Mouse (Mus musculus) liver, embryonic 16.5 days (tissue): ENCODE results near the gene C1rl. TPM values are rescaled to one million over a fixed set of nuclear protein-coding genes. Genes with fewer than 3 reads are reported as not detected.

Experiments
- ATAC-seq: fragments of 200-750 bp; cut with Nextera tagmentation; 2 replicates; pipeline ENCODE4 v1.8.0; 2017; ENCODE audit warnings: low read depth, mild to moderate bottlenecking, moderate number of reproducible peaks, moderate library complexity
- H3K27ac ChIP-seq: fragments of 300-500 bp; sonication (generic); 2 replicates; pipeline ENCODE4 v1.5.1; 2014; ENCODE audit warnings: mild to moderate bottlenecking, low read length
- H3K27me3 ChIP-seq: fragments of 300-500 bp; sonication (generic); 2 replicates; pipeline ENCODE4 v1.6.1; 2014; ENCODE audit warnings: low read depth, low read length, mixed read lengths; ENCODE audit not compliant: control insufficient read depth, insufficient read depth
- H3K36me3 ChIP-seq: fragments of 300-500 bp; sonication (generic); 2 replicates; pipeline ENCODE4 v1.6.1; 2014; ENCODE audit warnings: mild to moderate bottlenecking; ENCODE audit not compliant: control insufficient read depth, insufficient read depth
- H3K4me1 ChIP-seq: fragments of 300-500 bp; sonication (generic); 2 replicates; pipeline ENCODE4 v1.6.1; 2014; ENCODE audit warnings: low read depth, low read length, mixed read lengths; ENCODE audit not compliant: control insufficient read depth
- H3K4me2 ChIP-seq: fragments of 300-500 bp; sonication (generic); 2 replicates; pipeline ENCODE4 v1.6.1; 2014; ENCODE audit warnings: low read depth, low read length, mixed read lengths
- H3K4me3 ChIP-seq: fragments of 300-500 bp; sonication (generic); 2 replicates; pipeline ENCODE4 v1.5.1; 2014; ENCODE audit warnings: low read depth, mild to moderate bottlenecking, low read length
- H3K9ac ChIP-seq: fragments of 300-500 bp; sonication (generic); 2 replicates; pipeline ENCODE4 v1.6.1; 2014; ENCODE audit warnings: low read depth, low read length
- H3K9me3 ChIP-seq: fragments of 300-500 bp; sonication (generic); replicated peaks from 2 replicates; pipeline ENCODE4 v1.6.1; 2016; ENCODE audit warnings: low read length; ENCODE audit not compliant: control insufficient read depth
- whole genome bisulfite sequencing: fragments of 180-500 bp; shearing (Covaris S2); extraction: QIAGEN DNeasy Blood & Tissue Kit; methylation state at CpG from one replicate; pipeline ENCODE4 v1.1.7; 2014; ENCODE audit not compliant: insufficient replicate concordance; 5-methylcytosine and 5-hydroxymethylcytosine counted together
- polyA plus RNA-seq: library from polyadenylated mRNA; unstranded; fragments of >200 nt; fragmentation: Nextera tagmentation; extraction: Ambion mirVana; gene quantifications from 2 replicates; pipeline ENCODE4 v1.2.1, GENCODE M21; 2015

The C1rl gene
- polyA plus RNA-seq, 1 experiment from 2014 or later: 15.8 TPM

DNA sequence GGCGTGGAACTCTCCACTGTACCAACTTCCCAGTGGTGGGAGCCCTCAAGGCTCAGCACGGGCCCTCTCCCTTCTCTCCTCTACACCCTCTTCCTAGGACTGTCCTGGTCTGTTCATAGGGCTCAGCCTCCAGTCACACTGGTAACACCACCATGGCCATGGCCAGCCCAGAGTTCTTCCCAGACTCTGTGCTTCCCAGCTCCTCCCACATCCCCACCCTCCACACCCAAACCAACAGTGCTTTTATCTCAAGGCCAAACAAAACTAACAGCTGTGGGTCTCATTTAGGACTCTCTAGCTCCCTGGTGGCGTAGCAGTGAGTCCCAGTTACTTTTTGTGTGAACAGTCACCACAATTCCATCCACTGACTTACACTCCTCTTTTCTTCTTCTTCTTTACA is 40.9 kb upstream of the C1rl start:
- H3K9ac ChIP-seq: no peak overlapping the region
- H3K27ac ChIP-seq: no peak overlapping the region
- peak overlapping the region; percentile 33; the same call in 1 of the 2 replicates for H3K4me2 ChIP-seq

DNA sequence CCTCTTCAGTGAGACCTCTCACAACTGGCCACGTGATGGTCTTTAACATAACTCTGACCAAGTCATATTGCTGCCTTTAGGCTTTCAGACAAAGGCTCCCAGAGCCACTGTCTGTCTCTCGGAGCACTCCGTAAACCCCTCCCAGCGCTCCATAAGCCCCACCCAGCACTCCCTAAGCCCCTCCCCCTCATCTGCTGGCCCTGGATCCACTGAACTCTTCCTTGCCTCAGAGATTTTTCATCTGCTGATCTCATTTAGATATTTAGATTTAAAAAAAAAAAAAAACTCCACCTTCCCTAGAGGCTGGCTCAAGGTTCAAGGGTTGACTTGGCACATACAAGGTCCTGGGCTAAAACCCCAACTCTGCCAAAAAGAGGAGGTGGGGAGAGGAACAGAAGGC is 39.2 kb upstream of the C1rl start:
- H3K4me1 ChIP-seq: peaks cover 12% of the 10 kb centered on the region
- WGBS: 56% methylated on average over 4 of the region's 4 CpGs
- H3K4me2 ChIP-seq: no peak overlapping the region
- H3K9me3 ChIP-seq: no peaks in the 10 kb centered on the region
- H3K36me3 ChIP-seq: no peaks in the 10 kb centered on the region
- H3K27ac ChIP-seq: no peak overlapping the region
- H3K27me3 ChIP-seq: no peaks in the 10 kb centered on the region
- no peak overlapping the region for H3K9ac ChIP-seq
- ATAC-seq: 0 out of 2 replicates have a peak, but pooled peaks have one; percentile 14
- H3K4me3 ChIP-seq: no peak overlapping the region

More for the DNA sequence above, 40.9 kb upstream of the C1rl start:
- Histone ChIP-seq H3K27me3 (no peaks in the 10 kb centered on the region), H3K36me3 (no peaks in the 10 kb centered on the region), H3K9me3 (no peaks in the 10 kb centered on the region), H3K4me1 (peaks cover 17% of the 10 kb centered on the region), H3K4me3 (no peak overlapping the region)
- 60% methylated on average over 3 of the region's 3 CpGs for WGBS
- ATAC-seq: peak; percentile 77

DNA sequence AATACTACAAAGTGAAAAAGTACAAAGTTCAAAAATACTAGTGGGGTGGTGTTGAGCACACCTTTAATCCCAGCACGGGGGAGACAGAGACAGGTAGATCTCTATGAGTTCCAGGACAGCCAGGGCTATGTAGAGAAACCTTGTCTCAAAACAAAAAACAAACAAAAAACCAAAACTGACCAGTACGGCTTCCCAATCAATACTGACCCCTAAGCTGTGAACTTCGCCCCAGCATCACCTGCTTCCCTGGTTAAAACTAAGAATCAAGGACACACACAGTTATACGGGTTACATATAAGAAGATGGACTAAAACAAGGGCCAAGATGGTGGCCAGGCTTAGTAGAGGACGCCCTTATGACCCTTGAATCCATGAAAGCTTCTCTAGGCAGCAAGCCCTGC is 36.7 kb upstream of the C1rl start:
- H3K9me3 ChIP-seq: no peaks in the 10 kb centered on the region
- H3K4me1 ChIP-seq: peaks cover 12% of the 10 kb centered on the region
- no peak overlapping the region for H3K4me2 ChIP-seq
- ATAC-seq: no peak
- H3K27me3 ChIP-seq: no peaks in the 10 kb centered on the region
- no peak overlapping the region for H3K9ac ChIP-seq
- H3K36me3 ChIP-seq: no peaks in the 10 kb centered on the region
- no peak overlapping the region for H3K4me3 ChIP-seq
- H3K27ac ChIP-seq: no peak overlapping the region
- WGBS: 64% methylated on average over 5 of the region's 5 CpGs

DNA sequence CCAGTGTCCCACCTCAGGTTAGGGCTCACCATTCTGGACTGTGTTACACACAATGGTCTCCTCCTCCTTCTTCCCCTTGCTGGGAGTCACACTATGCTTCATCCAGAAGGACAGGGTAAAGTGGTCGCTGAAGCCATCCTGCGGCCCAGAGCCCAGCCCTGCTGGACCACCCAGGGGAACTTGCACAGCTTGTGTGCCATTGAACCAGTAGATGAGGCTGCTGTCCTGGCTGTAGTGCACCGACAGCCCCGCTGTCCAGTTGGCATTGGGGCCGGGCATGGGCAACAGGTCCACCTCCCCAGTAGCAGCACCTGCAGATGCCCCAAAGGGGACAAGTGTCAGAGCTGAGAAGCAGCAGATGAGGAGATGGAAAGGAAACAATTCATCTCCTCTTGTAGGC is 35.1 kb upstream of the C1rl start:
- Histone ChIP-seq H3K27ac (no peak overlapping the region), H3K4me1 (peaks cover 2% of the 10 kb centered on the region; the same call in 1 of the 2 replicates), H3K9me3 (no peaks in the 10 kb centered on the region), H3K4me3 (no peak overlapping the region), H3K9ac (no peak overlapping the region), H3K4me2 (no peak overlapping the region), H3K27me3 (no peaks in the 10 kb centered on the region), H3K36me3 (no peaks in the 10 kb centered on the region)
- ATAC-seq: no peak
- 72% methylated on average over 5 of the region's 5 CpGs for WGBS

DNA sequence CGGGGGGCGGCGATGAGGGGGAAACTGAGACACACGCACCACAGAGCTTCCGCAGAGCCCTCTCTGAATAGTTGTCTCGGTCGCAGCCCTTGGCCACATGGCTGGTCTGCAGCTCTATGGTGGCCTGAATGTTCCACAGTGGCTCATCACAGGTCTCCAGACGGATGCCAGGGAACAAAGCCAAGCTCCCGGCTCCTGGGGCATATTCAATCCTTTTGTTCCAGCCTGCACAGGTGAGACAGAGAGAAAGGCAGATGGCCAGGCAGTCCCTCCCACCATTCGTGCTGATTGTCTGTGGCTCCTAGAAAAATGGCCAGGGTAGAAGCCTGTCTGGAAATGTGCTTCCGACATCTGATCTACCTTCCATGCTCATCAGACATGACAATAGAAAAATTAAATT is 34.4 kb upstream of the C1rl start:
- H3K36me3 ChIP-seq: no peaks in the 10 kb centered on the region
- H3K27me3 ChIP-seq: no peaks in the 10 kb centered on the region
- H3K27ac ChIP-seq: no peak overlapping the region
- no peak overlapping the region for H3K4me2 ChIP-seq
- ATAC-seq: no peak
- H3K4me1 ChIP-seq: peaks cover 2% of the 10 kb centered on the region; the same call in 1 of the 2 replicates
- no peak overlapping the region for H3K9ac ChIP-seq
- H3K9me3 ChIP-seq: no peaks in the 10 kb centered on the region
- 70% methylated on average over 11 of the region's 11 CpGs for WGBS
- H3K4me3 ChIP-seq: no peak overlapping the region

DNA sequence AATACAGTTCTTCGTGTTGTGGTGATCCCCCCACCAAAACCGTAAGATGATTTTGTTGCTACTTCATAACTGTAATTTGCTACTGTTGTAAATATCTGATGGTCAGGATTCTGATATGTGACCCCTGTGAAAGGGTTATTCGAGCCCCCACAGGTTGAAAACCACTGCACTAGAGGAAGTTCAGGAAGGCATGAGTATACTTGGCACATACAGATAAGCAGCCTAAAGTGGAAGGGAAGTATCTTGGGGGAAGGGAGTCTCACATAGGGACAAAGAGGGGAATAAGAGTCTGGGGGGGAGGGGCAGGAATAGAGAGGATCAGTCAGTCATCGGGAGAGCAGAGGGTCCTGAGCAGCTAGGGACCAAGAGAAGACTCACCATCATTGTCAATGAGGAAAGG is 33.5 kb upstream of the C1rl start:
- 23% methylated on average over 4 of the region's 4 CpGs for WGBS
- peaks cover 7% of the 10 kb centered on the region; the same call in 1 of the 2 replicates for H3K4me1 ChIP-seq

DNA sequence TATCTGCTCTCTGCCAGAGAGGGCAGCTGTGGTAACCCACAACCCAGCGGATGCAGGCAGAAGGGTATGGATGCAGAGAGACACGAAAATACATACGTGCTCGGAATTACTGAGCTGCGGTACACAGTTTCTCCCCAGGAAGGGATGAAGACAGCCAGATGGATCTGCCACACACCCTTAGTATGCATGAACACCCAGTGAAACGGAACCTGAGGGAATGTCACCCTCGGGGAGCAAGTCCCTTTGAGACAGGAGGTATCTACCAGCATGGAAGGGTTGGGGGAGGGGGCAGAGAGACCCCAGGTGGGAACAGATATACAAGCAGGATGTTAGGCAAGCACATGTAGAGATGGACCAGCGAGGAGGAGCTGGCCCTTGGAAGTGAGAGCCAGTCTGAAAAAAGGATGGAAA is 29.0 kb upstream of the C1rl start:
- Histone ChIP-seq H3K27ac (no peak overlapping the region), H3K4me2 (peak overlapping the region; percentile 76), H3K4me1 (peaks cover 12% of the 10 kb centered on the region; the same call in 1 of the 2 replicates), H3K4me3 (peak overlapping the region; percentile 48), H3K27me3 (no peaks in the 10 kb centered on the region), H3K9ac (no peak overlapping the region), H3K9me3 (no peaks in the 10 kb centered on the region), H3K36me3 (no peaks in the 10 kb centered on the region)
- no peak for ATAC-seq
- WGBS: 9% methylated on average over 8 of the region's 8 CpGs

More for the DNA sequence above, 33.5 kb upstream of the C1rl start:
- H3K36me3 ChIP-seq: no peaks in the 10 kb centered on the region
- no peaks in the 10 kb centered on the region for H3K9me3 ChIP-seq
- ATAC-seq: no peak
- H3K27me3 ChIP-seq: no peaks in the 10 kb centered on the region
- no peak overlapping the region for H3K9ac ChIP-seq
- H3K27ac ChIP-seq: no peak overlapping the region
- H3K4me3 ChIP-seq: no peak overlapping the region
- H3K4me2 ChIP-seq: no peak overlapping the region

DNA sequence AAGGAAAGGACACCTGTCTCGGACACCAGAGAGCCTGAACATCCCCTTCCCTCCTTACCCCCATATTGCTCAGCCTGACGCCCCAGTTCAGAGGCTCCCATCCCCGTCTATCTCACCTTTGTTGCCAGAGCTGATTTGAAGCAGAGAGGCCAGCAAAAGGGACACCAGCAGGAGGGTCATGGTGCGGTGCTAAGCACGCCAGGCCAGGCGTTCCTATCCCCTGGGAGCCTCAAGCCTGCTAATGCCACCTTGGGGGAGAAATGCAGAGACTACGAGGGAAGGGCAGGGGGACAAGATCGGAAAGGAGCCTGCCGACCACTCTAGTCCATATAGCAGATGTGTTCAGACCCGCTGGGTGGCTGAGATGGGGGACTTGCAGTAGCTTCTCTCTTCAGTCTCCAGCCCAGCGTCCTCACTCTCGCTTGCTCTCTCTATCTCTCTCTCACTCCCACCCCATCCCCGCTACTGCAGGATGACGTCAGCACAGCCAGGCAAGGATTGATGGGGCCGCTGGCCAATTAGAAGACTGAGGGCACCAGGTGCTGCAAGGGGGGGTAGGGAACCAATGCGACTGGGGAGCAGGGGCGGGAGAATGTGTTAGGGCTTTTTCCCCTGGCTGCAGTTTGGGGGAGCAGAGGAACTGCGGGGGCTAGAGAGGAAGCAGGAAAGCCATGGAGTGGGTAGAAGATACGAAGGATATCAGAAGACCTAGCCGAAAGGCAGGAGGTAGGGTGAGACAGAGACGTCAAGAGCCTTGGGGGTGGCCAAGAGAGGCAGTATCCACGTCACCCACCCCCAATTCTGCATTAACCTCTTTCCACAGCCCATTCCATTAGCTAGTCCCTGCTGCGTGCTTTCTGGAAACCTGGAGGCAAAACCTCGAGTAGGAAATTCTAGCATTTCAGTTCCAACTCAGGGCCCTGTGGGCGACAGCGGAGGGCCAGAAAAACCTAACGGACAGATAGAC is 28.3 kb upstream of the C1rl start, which contains the start of gene Clstn3:
Gene Clstn3 (minus strand): TSS at position 490 of the 967 bp plus-strand sequence.
- no peaks in the 10 kb centered on the region for H3K27me3 ChIP-seq
- no peaks in the 10 kb centered on the region for H3K36me3 ChIP-seq
- WGBS: 12% methylated on average over 27 of the region's 27 CpGs
- H3K4me2 ChIP-seq: peak within 1 kb of the TSS; percentile 76
- peaks cover 12% of the 10 kb centered on the region; the same call in 1 of the 2 replicates for H3K4me1 ChIP-seq
- no peak within 1 kb of the TSS for H3K27ac ChIP-seq
- H3K9ac ChIP-seq: peak within 1 kb of the TSS; percentile 62
- H3K9me3 ChIP-seq: no peaks in the 10 kb centered on the region
- peak within 1 kb of the TSS; percentile 48 for H3K4me3 ChIP-seq
- peak; percentile 96 for ATAC-seq

DNA sequence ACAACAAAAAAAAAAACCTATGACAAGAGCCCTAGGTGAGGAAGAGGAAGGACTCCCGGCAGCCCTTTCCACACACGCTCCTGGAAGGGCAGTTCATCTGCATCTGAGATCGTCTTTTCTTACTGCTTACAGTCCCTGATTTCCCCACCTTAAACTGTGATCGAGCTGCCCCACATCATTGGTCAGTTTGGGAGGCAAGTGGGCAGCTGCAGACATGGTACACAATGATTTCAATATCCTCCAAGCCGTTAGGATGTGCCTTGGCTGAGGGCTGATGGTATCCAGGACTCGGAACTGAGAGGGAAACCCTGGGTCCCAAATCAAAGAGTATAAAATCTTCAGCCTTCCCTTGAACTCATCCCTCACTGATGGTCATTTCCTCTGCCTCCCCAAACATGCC is 27.6 kb upstream of the C1rl start:
- no peak for ATAC-seq
- no peak overlapping the region for H3K27ac ChIP-seq
- H3K27me3 ChIP-seq: no peaks in the 10 kb centered on the region
- no peaks in the 10 kb centered on the region for H3K9me3 ChIP-seq
- H3K4me2 ChIP-seq: peak overlapping the region; percentile 76
- WGBS: 55% methylated on average over 6 of the region's 6 CpGs
- no peak overlapping the region; the same call in 1 of the 2 replicates for H3K9ac ChIP-seq
- H3K4me3 ChIP-seq: peak overlapping the region; percentile 48; the same call in 1 of the 2 replicates
- no peaks in the 10 kb centered on the region for H3K36me3 ChIP-seq
- peaks cover 12% of the 10 kb centered on the region; the same call in 1 of the 2 replicates for H3K4me1 ChIP-seq
